Mouse (Mus musculus) spleen, postnatal 10 days (tissue): ENCODE data around the gene Erich6.
A peak's percentile ranks its signal among the peaks of the same experiment; 100 is the strongest.
"Not testable (repeated sequence)": the region's sequence is repeated elsewhere in the genome, so short reads cannot be mapped to it uniquely, and the experiment has no call there.

ENCODE experiments used
- DNase-seq, 2 experiments: peaks; one replicate each; pipeline ENCODE4 v3.0.0; 2021 to 2022; ENCODE audit warnings: low spot score in 2 of 2

Erich6 gene

GRCm38 (mm10) chr3:58647179-58647578 lies 10.2 kb upstream of the Erich6 start:
- DNase-seq, result no peak

- DNase-seq, result no peak
Observed at GRCm38 (mm10) chr3:58646180-58646579, 9.2 kb upstream of the Erich6 start.

GRCm38 (mm10) chr3:58631693-58632092 lies 5.3 kb downstream of the Erich6 start:
- DNase-seq, result no peak

GRCm38 (mm10) chr3:58624981-58625380 lies 12.0 kb downstream of the Erich6 start:
- no peak for DNase-seq

- no peak for DNase-seq
Observed at GRCm38 (mm10) chr3:58622665-58623394, 14.2 kb downstream of the Erich6 start.

GRCm38 (mm10) chr3:58621066-58621465 lies 15.9 kb downstream of the Erich6 start:
- DNase-seq, result no peak

- DNase-seq, result no peak
Observed at GRCm38 (mm10) chr3:58609985-58610384, 27.0 kb downstream of the Erich6 start.

GRCm38 (mm10) chr3:58608506-58608905 lies 28.5 kb downstream of the Erich6 start:
- DNase-seq, result no peak

- DNase-seq, result no peak
Observed at GRCm38 (mm10) chr3:58593623-58594022, 43.4 kb downstream of the Erich6 start.

- not testable (repeated sequence) for DNase-seq
Observed at GRCm38 (mm10) chr3:58592666-58593065, 44.3 kb downstream of the Erich6 start.

- DNase-seq, result not testable (repeated sequence)
Observed at GRCm38 (mm10) chr3:58590544-58590943, 46.5 kb downstream of the Erich6 start.

GRCm38 (mm10) chr3:58582788-58583426 lies 54.1 kb downstream of the Erich6 start:
- no peak for DNase-seq

- DNase-seq, result no peak
Observed at GRCm38 (mm10) chr3:58582297-58582696, 54.7 kb downstream of the Erich6 start.

- no peak for DNase-seq
Observed at GRCm38 (mm10) chr3:58581530-58581929, 55.5 kb downstream of the Erich6 start.

- DNase-seq, result no peak
Observed at GRCm38 (mm10) chr3:58577506-58578050, 59.4 kb downstream of the Erich6 start.

GRCm38 (mm10) chr3:58577067-58577503 lies 59.9 kb downstream of the Erich6 start:
- peak in 1 of 2 experiments; percentile 72 for DNase-seq

- DNase-seq, result peak; percentile 96
Observed at GRCm38 (mm10) chr3:58576137-58577066, 60.6 kb downstream of the Erich6 start, which contains the start of gene Selenot. TSS of gene Selenot (plus strand) at chr3:58576636.

- DNase-seq, result no peak
Observed at GRCm38 (mm10) chr3:58570821-58571220, 66.2 kb downstream of the Erich6 start.
